Mouse (Mus musculus): ENCODE results near the gene Wdhd1.

Wdhd1 gene

GRCm38 (mm10) chr14:47221567-47221966 lies 55.1 kb downstream of the Wdhd1 start:
- DNase-seq (ENCODE audit: low read depth, low spot score) = peak; percentile 30

GRCm38 (mm10) chr14:47220231-47221025 lies 56.2 kb downstream of the Wdhd1 start:
- no peak for DNase-seq (ENCODE audit: low read depth, low spot score)

GRCm38 (mm10) chr14:47218766-47219606 lies 57.7 kb downstream of the Wdhd1 start:
- DNase-seq (ENCODE audit: low read depth, low spot score) = no peak

- no peak for DNase-seq (ENCODE audit: low read depth, low spot score)
Observed at GRCm38 (mm10) chr14:47216541-47216940, 60.1 kb downstream of the Wdhd1 start.

- DNase-seq (ENCODE audit: low read depth, low spot score) = no peak
Observed at GRCm38 (mm10) chr14:47214367-47214766, 62.3 kb downstream of the Wdhd1 start.

GRCm38 (mm10) chr14:47213305-47213704 lies 63.4 kb downstream of the Wdhd1 start:
- no peak for DNase-seq (ENCODE audit: low read depth, low spot score)

GRCm38 (mm10) chr14:47209669-47210164 lies 66.9 kb downstream of the Wdhd1 start:
- peak; percentile 52 for DNase-seq (ENCODE audit: low read depth, low spot score)

GRCm38 (mm10) chr14:47208564-47209493 lies 67.8 kb downstream of the Wdhd1 start:
- DNase-seq (ENCODE audit: low read depth, low spot score) = no peak

- no peak for DNase-seq (ENCODE audit: low read depth, low spot score)
Observed at GRCm38 (mm10) chr14:47206601-47207000, 70.1 kb downstream of the Wdhd1 start.

- no peak for DNase-seq (ENCODE audit: low read depth, low spot score)
Observed at GRCm38 (mm10) chr14:47205270-47205972, 71.2 kb downstream of the Wdhd1 start.

- DNase-seq (ENCODE audit: low read depth, low spot score) = no peak
Observed at GRCm38 (mm10) chr14:47197340-47197739, 79.3 kb downstream of the Wdhd1 start.

GRCm38 (mm10) chr14:47196711-47197110 lies 79.9 kb downstream of the Wdhd1 start:
- DNase-seq (ENCODE audit: low read depth, low spot score) = no peak

- DNase-seq (ENCODE audit: low read depth, low spot score) = peak; percentile 58
Observed at GRCm38 (mm10) chr14:47194096-47194495, 82.6 kb downstream of the Wdhd1 start.

GRCm38 (mm10) chr14:47193506-47193905 lies 83.2 kb downstream of the Wdhd1 start:
- no peak for DNase-seq (ENCODE audit: low read depth, low spot score)

- no peak for DNase-seq (ENCODE audit: low read depth, low spot score)
Observed at GRCm38 (mm10) chr14:47191861-47192260, 84.8 kb downstream of the Wdhd1 start.
